Comparison of ENCODE assay signal across 8 mouse cellular contexts in genomic region chr4:119422294-119422964, GRCm38 (mm10). TPM values are rescaled to one million over a fixed set of nuclear protein-coding genes. Genes with fewer than 3 reads are reported as not detected.
A peak's percentile ranks its signal among the peaks of the same experiment; 100 is the strongest.
DNase-seq lines count a peak whose midpoint lies in the region; ATAC-seq lines count a peak whose summit lies in the region.

Gene Ppcs, minus strand, starts transcription at chr4:119422420.
Gene Zmynd12, plus strand, starts transcription at chr4:119422814.

- WGBS in hindbrain, embryonic 15.5 days = under 1% methylated on average over 52 of the region's 52 CpGs

- ATAC-seq in hindbrain, embryonic 15.5 days (ENCODE audit: low FRiP score, low read depth) = peak; percentile 96

- peak within 1 kb of the TSS; percentile 73 for H3K9ac ChIP-seq in hindbrain, embryonic 15.5 days

- no peaks in the 10 kb centered on the region for H3K36me3 ChIP-seq in hindbrain, embryonic 15.5 days

- H3K9me3 ChIP-seq in hindbrain, embryonic 15.5 days = no peaks in the 10 kb centered on the region

- peaks cover 22% of the 10 kb centered on the region for H3K4me1 ChIP-seq in hindbrain, embryonic 15.5 days (replicated peaks)

- H3K4me2 ChIP-seq in hindbrain, embryonic 15.5 days = peak within 1 kb of the TSS; percentile 87

- peak; percentile 91 for DNase-seq in WW6 (ENCODE audit: low read depth, low spot score)
- peak; percentile 93 for DNase-seq in cerebellum, postnatal 36 days
- peak; percentile 88 for DNase-seq in frontal cortex, postnatal 36 days (ENCODE audit: low spot score in 2 of 2)
- DNase-seq in left cerebral cortex, adult 11 months (ENCODE audit: low spot score) = peak; percentile 76
- peak; percentile 94 for DNase-seq in lung, postnatal 36 days
- peak; percentile 93 for DNase-seq in retina, embryonic 14.5 days (ENCODE audit: low spot score)
- DNase-seq in thymus, postnatal 36 days = peak; percentile 90 to 91

- peak within 1 kb of the TSS; percentile 94 for H3K27ac ChIP-seq in hindbrain, embryonic 15.5 days (replicated peaks)

- no peaks in the 10 kb centered on the region for H3K27me3 ChIP-seq in hindbrain, embryonic 15.5 days

- peak within 1 kb of the TSS; percentile 71 for H3K4me3 ChIP-seq in hindbrain, embryonic 15.5 days

RNA-seq across cellular contexts. Expression of gene Ppcs, which starts in this region (rescaled TPM):
- polyA plus RNA-seq in hindbrain, embryonic 15.5 days (2015; fragmentation: Nextera tagmentation; extraction: Ambion mirVana) = 20.4 and 20.8 TPM in 2 replicates

RNA-seq across cellular contexts. Expression of gene Zmynd12, which starts in this region (rescaled TPM):
- 0.35 and 0.47 TPM in 2 replicates for polyA plus RNA-seq in hindbrain, embryonic 15.5 days (2015; fragmentation: Nextera tagmentation; extraction: Ambion mirVana)

Comparison
In these comparisons a context has a peak if more than half of its experiments do, and no peak if none do; other contexts are left out.
1. Peak in every context shown above with its lines: DNase-seq, ATAC-seq, H3K4me3 ChIP-seq and H3K27ac ChIP-seq.